Mouse (Mus musculus) hindbrain, embryonic 10.5 days (tissue): ENCODE results near the gene Klhl31. TPM values are rescaled to one million over a fixed set of nuclear protein-coding genes. Genes with fewer than 3 reads are reported as not detected.

ENCODE experiments used
- DNase-seq: peaks from one replicate; pipeline ENCODE4 v3.0.0-alpha.2; 2017; ENCODE audit warnings: low spot score
- H3K27ac ChIP-seq: fragments of 300-500 bp; sonication (generic); 2 replicates; pipeline ENCODE4 v1.5.1; 2016; ENCODE audit warnings: mild to moderate bottlenecking, moderate library complexity
- H3K27me3 ChIP-seq: fragments of 300-500 bp; sonication (generic); 2 replicates; pipeline ENCODE4 v1.6.1; 2016; ENCODE audit warnings: mild to moderate bottlenecking; ENCODE audit not compliant: poor library complexity, insufficient read depth, severe bottlenecking
- H3K36me3 ChIP-seq: fragments of 300-500 bp; sonication (generic); 2 replicates; pipeline ENCODE4 v1.6.1; 2016; ENCODE audit warnings: mild to moderate bottlenecking, moderate library complexity
- H3K4me1 ChIP-seq: fragments of 300-500 bp; sonication (generic); replicated peaks from 2 replicates; pipeline ENCODE4 v1.6.1; 2016; ENCODE audit warnings: mild to moderate bottlenecking
- H3K4me3 ChIP-seq: fragments of 300-500 bp; sonication (generic); 2 replicates; pipeline ENCODE4 v1.5.1; 2016; ENCODE audit warnings: mild to moderate bottlenecking, moderate library complexity
- H3K9me3 ChIP-seq: fragments of 300-500 bp; sonication (generic); 2 replicates; pipeline ENCODE4 v1.6.1; 2016; ENCODE audit warnings: mild to moderate bottlenecking, moderate library complexity
- WGBS: fragments of 180-500 bp; shearing (Covaris S2); methylation state at CpG from one replicate; pipeline ENCODE4 v1.1.7; 2016; 5-methylcytosine and 5-hydroxymethylcytosine counted together
- polyA plus RNA-seq: library from polyadenylated mRNA; unstranded; fragments of >200 nt; fragmentation: Nextera tagmentation; extraction: Ambion mirVana; gene quantifications from 2 replicates; pipeline ENCODE4 v1.2.1, GENCODE M21; 2016

The Klhl31 gene
- polyA plus RNA-seq, 1 experiment from 2014 or later: 0.93 TPM

DNA sequence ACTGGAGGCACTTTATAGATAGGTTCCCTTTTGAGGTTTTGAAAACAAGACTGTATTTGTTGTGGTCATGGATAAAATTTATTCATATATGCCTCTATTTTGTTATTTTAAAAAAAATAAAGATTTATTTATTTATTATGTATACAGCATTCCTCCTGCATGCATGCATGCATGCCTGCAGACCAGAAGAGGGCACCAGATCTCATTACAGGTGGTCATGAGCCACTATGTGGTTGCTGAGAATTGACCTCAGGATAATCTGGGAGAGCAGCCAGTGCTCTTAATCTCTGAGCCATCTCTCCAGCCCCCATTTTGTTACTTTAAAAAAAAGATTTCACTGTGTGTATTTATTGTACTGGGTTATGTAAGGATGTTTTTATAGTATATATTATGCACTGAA, 25.5 kb upstream of the Klhl31 start:
- Histone ChIP-seq H3K4me3 (no peak overlapping the region), H3K9me3 (no peaks in the 10 kb centered on the region), H3K4me1 (no peaks in the 10 kb centered on the region), H3K36me3 (no peaks in the 10 kb centered on the region), H3K27me3 (no peaks in the 10 kb centered on the region), H3K27ac (no peak overlapping the region)
- DNase-seq: no peak

GRCm38 (mm10) chr9:77612349-77612748, 24.0 kb upstream of the Klhl31 start:
- Histone ChIP-seq H3K9me3 (no peaks in the 10 kb centered on the region), H3K36me3 (no peaks in the 10 kb centered on the region), H3K4me1 (no peaks in the 10 kb centered on the region), H3K4me3 (no peak overlapping the region), H3K27me3 (no peaks in the 10 kb centered on the region), H3K27ac (no peak overlapping the region)
- DNase-seq: no peak
- 83% methylated on average over 4 of the region's 4 CpGs for WGBS

GRCm38 (mm10) chr9:77615868-77616267, 20.4 kb upstream of the Klhl31 start:
- Histone ChIP-seq H3K4me1 (no peaks in the 10 kb centered on the region), H3K4me3 (no peak overlapping the region), H3K27me3 (no peaks in the 10 kb centered on the region), H3K36me3 (no peaks in the 10 kb centered on the region), H3K27ac (no peak overlapping the region), H3K9me3 (no peaks in the 10 kb centered on the region)
- no peak for DNase-seq
- 76% methylated on average over 4 of the region's 4 CpGs for WGBS

DNA sequence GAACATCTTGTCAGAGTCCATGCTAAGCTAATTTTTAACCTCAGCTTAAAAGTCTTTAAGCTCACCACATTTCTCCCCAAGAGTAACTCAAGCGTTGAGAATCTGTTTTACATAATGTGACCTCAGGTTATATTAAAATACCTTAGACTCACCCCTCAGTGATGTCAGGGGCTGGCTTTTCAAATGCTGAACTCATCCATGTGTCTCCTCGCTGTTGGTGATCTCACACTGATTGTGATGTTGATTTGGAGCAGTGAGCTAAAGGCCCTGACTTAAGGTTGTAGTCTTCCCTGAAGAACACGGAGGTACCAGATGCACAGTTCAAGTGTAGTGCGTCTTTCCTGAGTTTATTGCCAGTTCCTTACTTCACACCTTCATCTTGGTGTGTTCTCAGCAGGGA, 19.5 kb upstream of the Klhl31 start:
- Histone ChIP-seq H3K9me3 (no peaks in the 10 kb centered on the region), H3K27me3 (no peaks in the 10 kb centered on the region), H3K27ac (no peak overlapping the region), H3K4me3 (no peak overlapping the region), H3K36me3 (no peaks in the 10 kb centered on the region), H3K4me1 (no peaks in the 10 kb centered on the region)
- WGBS: 49% methylated on average over 4 of the region's 4 CpGs
- DNase-seq: no peak

GRCm38 (mm10) chr9:77617751-77618150, 18.5 kb upstream of the Klhl31 start:
- Histone ChIP-seq H3K4me3 (no peak overlapping the region), H3K36me3 (no peaks in the 10 kb centered on the region), H3K4me1 (peaks cover 2% of the 10 kb centered on the region; the same call in 1 of the 2 replicates), H3K27ac (no peak overlapping the region), H3K9me3 (no peaks in the 10 kb centered on the region), H3K27me3 (no peaks in the 10 kb centered on the region)
- DNase-seq: no peak
- WGBS: 84% methylated on average over 6 of the region's 6 CpGs

GRCm38 (mm10) chr9:77618392-77618791, 17.9 kb upstream of the Klhl31 start:
- WGBS: 81% methylated on average over 2 of the region's 2 CpGs
- DNase-seq: no peak
- no peaks in the 10 kb centered on the region for H3K36me3 ChIP-seq
- no peak overlapping the region for H3K27ac ChIP-seq
- no peak overlapping the region for H3K4me3 ChIP-seq
- no peaks in the 10 kb centered on the region for H3K27me3 ChIP-seq
- H3K4me1 ChIP-seq: peaks cover 4% of the 10 kb centered on the region; the same call in 1 of the 2 replicates
- H3K9me3 ChIP-seq: no peaks in the 10 kb centered on the region

GRCm38 (mm10) chr9:77620077-77620476, 16.2 kb upstream of the Klhl31 start:
- no peak for DNase-seq
- no peak overlapping the region for H3K4me3 ChIP-seq
- WGBS: 88% methylated on average over 6 of the region's 6 CpGs
- no peaks in the 10 kb centered on the region for H3K9me3 ChIP-seq
- no peaks in the 10 kb centered on the region for H3K27me3 ChIP-seq
- H3K27ac ChIP-seq: no peak overlapping the region
- H3K36me3 ChIP-seq: no peaks in the 10 kb centered on the region
- H3K4me1 ChIP-seq: peaks cover 4% of the 10 kb centered on the region; the same call in 1 of the 2 replicates

GRCm38 (mm10) chr9:77620482-77620881, 15.8 kb upstream of the Klhl31 start:
- WGBS: 81% methylated on average over 2 of the region's 2 CpGs
- Histone ChIP-seq H3K4me3 (no peak overlapping the region), H3K27me3 (no peaks in the 10 kb centered on the region), H3K27ac (no peak overlapping the region), H3K4me1 (peaks cover 4% of the 10 kb centered on the region; the same call in 1 of the 2 replicates), H3K9me3 (no peaks in the 10 kb centered on the region), H3K36me3 (no peaks in the 10 kb centered on the region)
- DNase-seq: no peak

- Histone ChIP-seq H3K27ac (no peak overlapping the region), H3K4me3 (no peak overlapping the region), H3K9me3 (no peaks in the 10 kb centered on the region), H3K4me1 (peaks cover 4% of the 10 kb centered on the region; the same call in 1 of the 2 replicates), H3K27me3 (no peaks in the 10 kb centered on the region), H3K36me3 (no peaks in the 10 kb centered on the region)
- 15% methylated on average over 1 of the region's 1 CpGs for WGBS
- no peak for DNase-seq
Observed at GRCm38 (mm10) chr9:77622874-77623273, 13.4 kb upstream of the Klhl31 start.

- no peaks in the 10 kb centered on the region for H3K36me3 ChIP-seq
- H3K27me3 ChIP-seq: no peaks in the 10 kb centered on the region
- WGBS: 87% methylated on average over 6 of the region's 6 CpGs
- no peaks in the 10 kb centered on the region for H3K9me3 ChIP-seq
- peaks cover 4% of the 10 kb centered on the region; the same call in 1 of the 2 replicates for H3K4me1 ChIP-seq
- no peak overlapping the region for H3K27ac ChIP-seq
- DNase-seq: no peak
- H3K4me3 ChIP-seq: no peak overlapping the region
Observed at GRCm38 (mm10) chr9:77623318-77624050, 12.8 kb upstream of the Klhl31 start.

DNA sequence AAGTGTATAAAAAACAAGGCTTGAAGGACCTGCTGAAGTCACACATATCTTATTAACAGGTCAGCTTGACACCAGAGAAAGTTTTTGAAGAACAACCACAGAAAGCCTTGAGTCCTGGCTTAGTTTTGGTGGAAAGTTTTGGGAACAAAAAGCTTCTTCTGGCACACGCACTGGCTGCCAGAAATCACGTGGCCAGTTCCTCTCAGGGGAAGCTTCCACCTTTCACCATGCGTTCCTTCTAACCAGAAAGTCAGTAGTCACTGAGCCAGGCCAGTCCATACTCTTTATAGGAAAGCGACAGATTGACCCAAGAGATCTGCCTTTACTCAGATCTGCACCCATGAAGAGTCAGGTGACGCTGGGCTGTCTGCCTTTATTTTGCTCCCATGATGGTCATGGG, 12.1 kb upstream of the Klhl31 start:
- H3K27ac ChIP-seq: no peak overlapping the region
- H3K36me3 ChIP-seq: no peaks in the 10 kb centered on the region
- H3K4me3 ChIP-seq: no peak overlapping the region
- WGBS: 86% methylated on average over 5 of the region's 5 CpGs
- DNase-seq: no peak
- no peaks in the 10 kb centered on the region for H3K27me3 ChIP-seq
- no peaks in the 10 kb centered on the region for H3K9me3 ChIP-seq
- peaks cover 4% of the 10 kb centered on the region; the same call in 1 of the 2 replicates for H3K4me1 ChIP-seq

GRCm38 (mm10) chr9:77628676-77629075, 7.6 kb upstream of the Klhl31 start:
- Histone ChIP-seq H3K4me1 (no peaks in the 10 kb centered on the region; the same call in 1 of the 2 replicates), H3K9me3 (no peaks in the 10 kb centered on the region), H3K27ac (no peak overlapping the region), H3K27me3 (no peaks in the 10 kb centered on the region), H3K4me3 (no peak overlapping the region), H3K36me3 (no peaks in the 10 kb centered on the region)
- WGBS: 89% methylated on average over 10 of the region's 10 CpGs
- DNase-seq: no peak

- Histone ChIP-seq H3K9me3 (no peaks in the 10 kb centered on the region), H3K4me3 (no peak overlapping the region), H3K4me1 (no peaks in the 10 kb centered on the region), H3K27ac (no peak overlapping the region), H3K27me3 (no peaks in the 10 kb centered on the region), H3K36me3 (no peaks in the 10 kb centered on the region)
- DNase-seq: no peak
- 89% methylated on average over 5 of the region's 5 CpGs for WGBS
Observed at GRCm38 (mm10) chr9:77629708-77630107, 6.6 kb upstream of the Klhl31 start.

DNA sequence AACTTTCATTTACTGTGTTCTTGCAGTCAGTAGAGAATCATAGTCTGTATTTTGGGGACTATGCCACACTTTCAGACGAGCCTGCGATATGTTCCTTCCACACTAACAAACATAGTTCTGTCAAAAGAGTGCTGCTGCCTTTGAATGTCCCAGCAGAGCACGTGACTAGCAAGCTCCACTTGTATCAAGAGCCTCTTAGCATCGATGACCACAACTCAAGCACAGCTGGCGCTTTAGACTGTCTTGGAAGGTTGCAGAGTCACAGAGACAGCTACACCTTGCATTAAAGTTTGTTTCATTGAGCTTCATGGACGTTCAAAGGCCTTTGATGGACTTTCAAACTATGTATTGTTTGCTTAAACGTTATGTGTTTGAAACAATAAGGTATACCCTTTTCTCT, 5.5 kb upstream of the Klhl31 start:
- Histone ChIP-seq H3K9me3 (no peaks in the 10 kb centered on the region), H3K36me3 (no peaks in the 10 kb centered on the region), H3K27ac (no peak overlapping the region), H3K4me3 (no peak overlapping the region), H3K27me3 (no peaks in the 10 kb centered on the region), H3K4me1 (no peaks in the 10 kb centered on the region)
- no peak for DNase-seq
- WGBS: 86% methylated on average over 7 of the region's 7 CpGs
